Mouse (Mus musculus) lung, postnatal 10 days (tissue): Measurements from ENCODE around the gene Sgo2b.
"Not testable (repeated sequence)": the region's sequence is repeated elsewhere in the genome, so short reads cannot be mapped to it uniquely, and the experiment has no call there.

Source experiments
- DNase-seq: peaks from one replicate; pipeline ENCODE4 v3.0.0; 2021

Sgo2b gene

GRCm38 (mm10) chr8:63951626-63952377 is at the start of gene Sgo2b:
Gene Sgo2b, minus strand, starts transcription at chr8:63952248.
- no peak for DNase-seq

GRCm38 (mm10) chr8:63970612-63971391 is 18.8 kb upstream of the Sgo2b start:
- not testable (repeated sequence) for DNase-seq

- DNase-seq: no peak
Observed at GRCm38 (mm10) chr8:63961032-63961785, 9.2 kb upstream of the Sgo2b start.

- not testable (repeated sequence) for DNase-seq
Observed at GRCm38 (mm10) chr8:63953802-63954201, 1.8 kb upstream of the Sgo2b start.

GRCm38 (mm10) chr8:63933171-63933570 is 18.9 kb downstream of the Sgo2b start:
- no peak for DNase-seq

GRCm38 (mm10) chr8:63929301-63930097 is 22.5 kb downstream of the Sgo2b start:
- DNase-seq: no peak

- no peak for DNase-seq
Observed at GRCm38 (mm10) chr8:63921257-63921960, 30.6 kb downstream of the Sgo2b start.

GRCm38 (mm10) chr8:63895096-63895495 is 57.0 kb downstream of the Sgo2b start:
- DNase-seq: no peak

GRCm38 (mm10) chr8:63878353-63878752 is 73.7 kb downstream of the Sgo2b start:
- DNase-seq: no peak

- DNase-seq: peak; percentile 68
Observed at GRCm38 (mm10) chr8:63877393-63877792, 74.7 kb downstream of the Sgo2b start.

GRCm38 (mm10) chr8:63876949-63877348 is 75.1 kb downstream of the Sgo2b start:
- DNase-seq: no peak
